Mouse (Mus musculus) adrenal gland, postnatal 14 days (tissue): ENCODE results near the gene Nacc2. TPM values are rescaled to one million over a fixed set of nuclear protein-coding genes. Genes with fewer than 3 reads are reported as not detected.

Experiments
- DNase-seq: peaks from one replicate; pipeline ENCODE4 v3.0.0; 2021; ENCODE audit warnings: mixed read lengths
- total RNA-seq: library from RNA; stranded (reverse); gene quantifications from 2 replicates; pipeline ENCODE4 v1.2.3, GENCODE M21; 2021

The Nacc2 gene
- total RNA-seq, 1 experiment from 2014 or later = 25.9 TPM

GRCm38 (mm10) chr2:26055046-26055746 lies 67.8 kb downstream of the Nacc2 start:
- DNase-seq = peak; percentile 88

GRCm38 (mm10) chr2:26052806-26053205 lies 70.2 kb downstream of the Nacc2 start:
- DNase-seq = no peak

- no peak for DNase-seq
Observed at GRCm38 (mm10) chr2:26048816-26049215, 74.2 kb downstream of the Nacc2 start.

- DNase-seq = no peak
Observed at GRCm38 (mm10) chr2:26044216-26044615, 78.8 kb downstream of the Nacc2 start.

GRCm38 (mm10) chr2:26042603-26043002 lies 80.4 kb downstream of the Nacc2 start:
- no peak for DNase-seq

- peak; percentile 20 for DNase-seq
Observed at GRCm38 (mm10) chr2:26041163-26041810, 81.7 kb downstream of the Nacc2 start.

- peak; percentile 68 for DNase-seq
Observed at GRCm38 (mm10) chr2:26039951-26040350, 83.1 kb downstream of the Nacc2 start.

- peak; percentile 35 for DNase-seq
Observed at GRCm38 (mm10) chr2:26037386-26037785, 85.6 kb downstream of the Nacc2 start.

GRCm38 (mm10) chr2:26034344-26035050 lies 88.5 kb downstream of the Nacc2 start:
- DNase-seq = no peak

GRCm38 (mm10) chr2:26030288-26030687 lies 92.7 kb downstream of the Nacc2 start:
- no peak for DNase-seq

GRCm38 (mm10) chr2:26024138-26025075 lies 98.6 kb downstream of the Nacc2 start:
- peak; percentile 42 for DNase-seq

- no peak for DNase-seq
Observed at GRCm38 (mm10) chr2:26022626-26023025, 100.4 kb downstream of the Nacc2 start.

GRCm38 (mm10) chr2:26022258-26022565 lies 100.8 kb downstream of the Nacc2 start:
- DNase-seq = no peak

- peak; percentile 95 for DNase-seq
Observed at GRCm38 (mm10) chr2:26021561-26022257, 101.3 kb downstream of the Nacc2 start, which contains the start of gene Ubac1. Ubac1 (minus strand) TSS chr2:26021747.

- DNase-seq = peak; percentile 68
Observed at GRCm38 (mm10) chr2:26020714-26021560, 102.1 kb downstream of the Nacc2 start.

GRCm38 (mm10) chr2:26019923-26020322 lies 103.1 kb downstream of the Nacc2 start:
- DNase-seq = no peak

- DNase-seq = no peak
Observed at GRCm38 (mm10) chr2:26017326-26017725, 105.7 kb downstream of the Nacc2 start.

GRCm38 (mm10) chr2:26013674-26014073 lies 109.3 kb downstream of the Nacc2 start:
- no peak for DNase-seq

- DNase-seq = no peak
Observed at GRCm38 (mm10) chr2:26011420-26011819, 111.6 kb downstream of the Nacc2 start.
